Mouse (Mus musculus): Measurements from ENCODE around the gene Rragc.

The Rragc gene

DNA sequence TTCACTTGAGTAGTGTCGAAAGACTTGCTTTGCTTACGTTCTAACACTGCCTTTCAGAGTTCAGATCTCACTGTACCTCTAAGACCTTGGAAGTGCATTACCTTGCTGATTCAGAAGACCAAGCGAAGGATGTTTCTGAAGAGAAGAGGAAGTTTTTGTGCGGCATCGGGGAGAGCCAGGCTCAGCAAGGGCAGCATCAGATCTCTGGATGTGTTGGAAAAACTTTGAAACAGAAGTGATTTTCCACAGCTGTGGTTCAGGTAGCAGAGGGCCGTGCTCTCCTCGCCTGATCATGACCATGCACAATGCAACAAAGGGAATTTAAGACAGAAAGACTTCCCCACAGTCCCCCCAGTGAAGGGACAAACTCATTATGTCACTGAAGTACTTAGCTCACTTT lies 18.8 kb downstream of the Rragc start:
- POLR2A ChIA-PET, result interaction anchor here in 2 of 4 experiments (1.2 to 2.2 kb wide), 4 partner anchors 13 to 174 kb away, joined by 3 to 11 read pairs (median 8); partner anchors contain the start of gene Rragc (in 2 of the 2)
- CTCF ChIA-PET, result no interaction called here

- CTCF ChIA-PET, result interaction anchor here in 2 of 4 experiments (0.7 to 1.3 kb wide), 7 partner anchors 13 to 192 kb away, joined by 3 to 6 read pairs (median 4); no protein-coding TSS in a partner anchor
- POLR2A ChIA-PET, result interaction anchor here in 3 of 4 experiments (0.5 to 2.0 kb wide), 7 partner anchors 12 to 243 kb away, joined by 3 to 5 read pairs (median 3); partner anchors contain the start of genes 4930535I16Rik (in 1 of the 3) and Rragc (in 1 of the 3)
These were observed 22.6 kb downstream of the Rragc start for GRCm38 (mm10) chr4:123939838-123940237.

- CTCF ChIA-PET, result interaction anchor here (0.6 to 1.3 kb wide), 7 partner anchors 12 to 895 kb away, joined by 3 to 8 read pairs (median 3); no protein-coding TSS in a partner anchor
- POLR2A ChIA-PET, result interaction anchor here in 1 of 4 experiments (0.6 to 1.4 kb wide), 4 partner anchors 10 to 801 kb away, joined by 3 to 4 read pairs (median 3); partner anchors contain the start of gene Ppie
These were observed 23.6 kb downstream of the Rragc start for GRCm38 (mm10) chr4:123940878-123941277.

GRCm38 (mm10) chr4:123946701-123947100 lies 29.5 kb downstream of the Rragc start:
- CTCF ChIA-PET, result interaction anchor here in 2 of 4 experiments (0.8 to 1.2 kb wide), 2 partner anchors 10 to 25 kb away, joined by 3 to 4 read pairs; no protein-coding TSS in a partner anchor

DNA sequence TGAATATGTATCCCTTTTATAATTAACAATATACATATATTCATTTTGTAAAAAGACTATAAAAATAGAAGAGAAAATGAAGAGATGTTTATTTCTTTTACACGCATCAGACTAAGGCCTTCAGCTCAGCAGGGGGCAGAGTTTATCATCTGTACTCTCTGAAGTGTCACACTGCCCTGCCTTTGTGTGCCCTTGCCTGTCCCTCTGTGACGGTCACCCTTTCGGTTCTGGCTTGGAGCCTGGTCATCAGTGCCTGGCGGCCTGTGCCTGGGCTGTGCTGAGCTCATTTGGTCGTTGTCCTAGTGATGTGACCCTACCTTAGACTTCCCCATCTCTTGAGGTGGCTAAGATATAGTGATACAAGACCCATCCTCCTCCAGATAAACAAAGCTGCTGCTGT lies 29.9 kb downstream of the Rragc start:
- POLR2A ChIA-PET, result no interaction called here

More at GRCm38 (mm10) chr4:123946701-123947100, 29.5 kb downstream of the Rragc start:
- POLR2A ChIA-PET, result no interaction called here

DNA sequence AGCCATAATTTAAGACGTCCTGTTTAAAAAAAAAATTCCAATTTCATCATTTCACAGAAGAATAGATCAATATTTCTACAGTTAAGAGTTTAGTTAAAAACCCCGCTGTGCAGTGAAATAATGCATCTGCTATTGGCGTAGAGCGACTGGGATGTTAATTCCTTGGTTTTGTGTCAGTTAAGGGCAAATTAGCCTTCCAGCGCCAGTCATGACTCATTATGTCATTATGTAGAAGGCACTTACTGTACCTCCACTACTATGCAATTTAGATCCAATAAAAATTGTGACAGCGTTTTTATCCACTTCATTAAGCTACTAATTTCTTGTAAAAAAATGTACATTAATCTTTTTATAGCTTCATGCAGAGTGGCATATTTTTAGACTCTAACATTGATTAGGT lies 31.7 kb downstream of the Rragc start:
- POLR2A ChIA-PET, result no interaction called here
- CTCF ChIA-PET, result interaction anchor here in 2 of 4 experiments (0.9 to 1.7 kb wide), 2 partner anchors 10 to 22 kb away, joined by 3 to 4 read pairs; no protein-coding TSS in a partner anchor

More for the DNA sequence above, 29.9 kb downstream of the Rragc start:
- CTCF ChIA-PET, result interaction anchor here in 2 of 4 experiments (0.8 to 1.2 kb wide), 2 partner anchors 10 to 25 kb away, joined by 3 to 4 read pairs; no protein-coding TSS in a partner anchor

DNA sequence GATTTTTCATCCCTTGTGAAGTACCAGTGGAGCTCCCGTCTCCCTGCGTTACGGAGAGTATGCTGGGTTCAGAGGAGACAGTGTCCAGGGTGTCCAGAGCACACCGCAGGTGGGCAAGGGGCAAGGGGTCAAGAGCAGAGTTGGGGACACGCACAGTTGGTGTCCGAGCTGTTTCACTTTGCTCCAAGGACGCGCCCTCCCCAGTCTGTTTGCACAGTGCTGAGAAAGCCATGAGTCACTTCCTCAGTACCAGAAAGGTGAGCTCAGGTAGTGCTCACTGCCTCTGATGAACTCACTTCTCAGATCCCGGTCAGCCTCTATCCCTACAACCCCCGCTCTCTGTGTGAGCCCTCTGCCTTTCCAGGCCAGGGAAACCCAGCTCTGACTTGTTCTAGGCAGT lies 32.4 kb downstream of the Rragc start:
- CTCF ChIA-PET, result interaction anchor here in 3 of 4 experiments (0.5 to 1.7 kb wide), 8 partner anchors 9 to 1149 kb away, joined by 3 to 13 read pairs (median 4); no protein-coding TSS in a partner anchor
- POLR2A ChIA-PET, result interaction anchor here in 2 of 4 experiments (0.7 kb wide), 2 partner anchors 97 to 271 kb away, joined by 3 read pairs; no protein-coding TSS in a partner anchor

DNA sequence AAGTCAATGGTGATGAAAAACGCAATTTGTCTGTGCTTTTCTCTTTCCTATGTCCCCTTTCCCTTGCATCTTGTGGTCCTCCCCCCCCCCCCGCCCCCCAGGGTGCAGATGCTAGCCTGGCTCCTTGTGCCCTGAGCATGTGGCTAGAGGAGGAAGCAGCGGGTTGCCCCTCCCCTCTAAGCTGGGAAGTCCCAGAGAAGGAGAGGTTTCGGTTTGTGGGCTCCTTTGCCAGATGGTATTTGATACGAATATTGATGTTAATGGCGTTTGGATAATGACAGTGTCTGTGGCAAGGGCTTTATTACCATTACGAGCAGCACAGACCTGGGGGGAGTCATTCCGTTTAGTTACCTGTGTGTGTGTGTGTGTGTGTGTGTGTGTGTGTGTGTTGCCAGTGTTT lies 34.8 kb downstream of the Rragc start:
- ChIA-PET CTCF (interaction anchor here in 1 of 4 experiments (0.6 kb wide), 1 partner anchor 13 kb away, joined by 22 read pairs; no protein-coding TSS in a partner anchor), POLR2A (interaction anchor here in 2 of 4 experiments (0.6 to 1.4 kb wide), 2 partner anchors 12 to 35 kb away, joined by 3 read pairs; partner anchors contain the start of gene Rragc (in 1 of the 2))

DNA sequence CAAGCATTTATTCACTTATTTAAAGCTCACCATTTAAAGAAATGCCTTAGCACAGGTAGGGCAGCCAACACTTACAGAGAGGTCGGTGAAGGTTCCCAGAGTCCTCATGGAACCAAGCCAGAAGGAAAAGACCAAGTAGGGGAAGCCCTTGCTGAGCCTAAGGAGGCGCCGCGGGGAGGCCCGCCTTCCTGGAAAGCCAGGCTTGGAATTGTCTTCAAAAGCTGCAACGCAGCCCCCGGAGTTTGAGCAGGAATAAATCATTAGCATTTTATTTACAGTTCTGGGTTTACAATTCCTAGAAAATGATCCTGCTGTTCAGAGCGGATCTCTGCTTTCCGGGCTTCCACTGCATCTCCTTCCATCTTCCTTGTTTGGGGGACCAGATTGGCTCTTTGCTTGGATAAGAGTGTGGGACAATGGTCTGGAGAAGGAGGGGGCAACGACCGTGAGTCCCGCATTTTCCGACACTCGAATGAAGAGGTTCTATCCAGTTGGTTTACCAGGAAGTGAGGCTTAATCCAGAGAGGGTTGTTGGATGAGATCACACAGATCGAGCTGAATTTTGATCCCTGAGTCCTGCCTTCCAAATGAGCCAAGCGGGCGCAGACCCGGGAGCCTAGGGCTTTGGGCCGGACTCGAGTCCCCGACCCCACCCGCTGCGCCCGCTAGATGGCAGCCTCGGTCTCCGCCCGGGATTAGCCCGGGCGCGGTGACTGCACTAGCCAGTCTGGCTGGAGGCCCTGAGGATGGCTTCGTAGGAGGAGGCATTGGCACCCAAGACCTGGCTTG lies 39.7 kb downstream of the Rragc start:
- POLR2A ChIA-PET, result interaction anchor here in 1 of 4 experiments (1.2 to 1.7 kb wide), 2 partner anchors 17 to 25 kb away, joined by 3 to 4 read pairs; no protein-coding TSS in a partner anchor
- CTCF ChIA-PET, result interaction anchor here in 2 of 4 experiments (0.7 to 1.9 kb wide), 12 partner anchors 9 to 360 kb away, joined by 3 to 10 read pairs (median 3); no protein-coding TSS in a partner anchor

GRCm38 (mm10) chr4:123957492-123957808 lies 40.2 kb downstream of the Rragc start:
- CTCF ChIA-PET, result interaction anchor here in 2 of 4 experiments (0.9 to 1.9 kb wide), 9 partner anchors 8 to 360 kb away, joined by 3 to 10 read pairs (median 3); no protein-coding TSS in a partner anchor
- POLR2A ChIA-PET, result no interaction called here

GRCm38 (mm10) chr4:123957891-123958290 lies 40.6 kb downstream of the Rragc start:
- CTCF ChIA-PET, result interaction anchor here in 2 of 4 experiments (0.6 to 1.9 kb wide), 8 partner anchors 8 to 308 kb away, joined by 3 to 10 read pairs (median 3); no protein-coding TSS in a partner anchor
- POLR2A ChIA-PET, result interaction anchor here in 1 of 4 experiments (1.7 kb wide), 1 partner anchor 40 kb away, joined by 5 read pairs; the partner anchor contains the start of genes 4930535I16Rik and Rragc

DNA sequence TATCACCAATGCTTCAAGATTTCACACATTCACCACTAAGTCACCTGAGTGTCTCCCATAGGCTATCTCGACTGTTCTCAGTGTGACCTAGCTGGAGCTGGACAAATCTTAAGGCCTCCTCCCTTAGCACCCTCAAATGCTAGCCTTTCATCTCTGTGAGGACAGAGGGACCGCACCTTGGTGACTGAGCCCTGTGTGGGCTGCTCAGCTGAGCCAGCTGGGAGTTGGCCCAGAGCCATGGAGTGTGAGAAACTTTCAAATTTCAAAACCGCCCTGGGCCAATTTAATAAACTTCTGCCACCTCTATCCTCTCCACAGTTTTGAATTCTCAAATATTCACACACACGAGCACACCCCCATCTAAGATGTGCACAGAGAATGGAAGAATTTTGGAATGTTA lies 43.7 kb downstream of the Rragc start:
- ChIA-PET POLR2A (interaction anchor here in 1 of 4 experiments (0.6 kb wide), 1 partner anchor 30 kb away, joined by 3 read pairs; no protein-coding TSS in a partner anchor), CTCF (interaction anchor here in 1 of 4 experiments (0.9 to 2.6 kb wide), 3 partner anchors 8 to 21 kb away, joined by 3 to 13 read pairs (median 6); no protein-coding TSS in a partner anchor)

DNA sequence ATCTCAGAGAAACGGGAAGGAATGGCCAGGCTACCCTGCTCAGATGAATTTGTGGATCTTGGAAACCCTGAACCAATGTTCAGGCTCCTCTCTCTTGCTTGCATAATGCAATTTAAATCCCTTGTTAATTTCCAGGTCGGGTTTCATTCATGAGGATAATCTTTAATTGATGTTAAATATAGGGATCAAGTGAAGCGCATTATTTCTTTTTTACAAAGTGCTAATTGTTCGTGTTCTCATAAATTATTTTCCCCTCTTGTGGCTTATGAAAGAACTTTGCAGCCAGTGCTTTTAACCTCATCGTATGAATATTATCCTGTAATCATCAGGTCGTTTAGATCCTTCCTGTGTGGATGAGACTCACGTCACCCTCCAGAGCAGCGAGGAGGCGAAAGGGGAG lies 45.5 kb downstream of the Rragc start:
- POLR2A ChIA-PET, result interaction anchor here in 3 of 4 experiments (0.6 to 1.2 kb wide), 4 partner anchors 18 to 198 kb away, joined by 3 to 4 read pairs (median 3); no protein-coding TSS in a partner anchor

DNA sequence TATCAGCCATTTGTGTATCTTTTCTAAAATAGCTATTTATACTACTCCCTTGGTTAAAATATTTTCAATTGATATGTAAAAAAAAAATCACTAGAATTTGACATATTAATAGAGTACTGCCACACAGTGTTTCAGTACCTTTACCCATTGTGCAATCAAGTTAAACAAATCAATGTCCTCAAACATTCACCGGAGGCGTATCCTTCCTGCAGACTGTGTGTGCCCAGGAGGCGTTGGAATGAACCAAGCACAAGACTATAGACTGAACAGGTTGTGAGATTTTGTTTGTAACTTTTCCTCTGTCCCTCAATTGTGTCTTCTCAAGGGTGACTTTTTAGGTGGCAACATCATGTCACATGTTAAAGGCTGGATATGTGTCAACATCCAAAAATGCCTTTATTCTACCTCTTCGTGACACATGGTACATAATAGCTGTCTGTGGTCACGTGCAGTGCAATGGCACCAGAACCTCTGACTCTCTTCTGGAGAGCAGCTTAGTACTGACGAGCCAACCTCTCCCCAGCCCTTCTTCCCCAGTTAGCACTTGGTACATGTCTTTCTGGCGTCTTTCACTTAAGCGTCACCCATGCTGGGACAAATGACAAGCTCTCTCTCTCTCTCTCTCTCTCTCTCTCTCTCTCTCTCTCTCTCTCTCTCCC lies 51.5 kb downstream of the Rragc start:
- POLR2A ChIA-PET, result interaction anchor here in 1 of 4 experiments (0.6 to 1.4 kb wide), 4 partner anchors 67 to 1041 kb away, joined by 3 to 6 read pairs (median 4); no protein-coding TSS in a partner anchor
- CTCF ChIA-PET, result interaction anchor here in 3 of 4 experiments (0.6 to 1.2 kb wide), 4 partner anchors 10 to 963 kb away, joined by 3 to 5 read pairs (median 4); no protein-coding TSS in a partner anchor

More for the DNA sequence above, 45.5 kb downstream of the Rragc start:
- CTCF ChIA-PET, result interaction anchor here in 3 of 4 experiments (0.9 to 2.6 kb wide), 5 partner anchors 9 to 23 kb away, joined by 3 to 13 read pairs (median 6); no protein-coding TSS in a partner anchor

- CTCF ChIA-PET, result interaction anchor here in 2 of 4 experiments (0.6 to 1.2 kb wide), 3 partner anchors 10 to 688 kb away, joined by 4 to 5 read pairs (median 4); no protein-coding TSS in a partner anchor
- POLR2A ChIA-PET, result interaction anchor here in 2 of 4 experiments (0.6 to 1.4 kb wide), 7 partner anchors 66 to 731 kb away, joined by 3 to 6 read pairs (median 4); partner anchors contain the start of gene Fhl3 (in 1 of the 2)
These were observed 52.2 kb downstream of the Rragc start for GRCm38 (mm10) chr4:123969458-123969857.

GRCm38 (mm10) chr4:123971059-123971458 lies 53.8 kb downstream of the Rragc start:
- POLR2A ChIA-PET, result interaction anchor here in 2 of 4 experiments (1.1 to 1.2 kb wide), 2 partner anchors 28 to 1620 kb away, joined by 3 to 7 read pairs; no protein-coding TSS in a partner anchor

DNA sequence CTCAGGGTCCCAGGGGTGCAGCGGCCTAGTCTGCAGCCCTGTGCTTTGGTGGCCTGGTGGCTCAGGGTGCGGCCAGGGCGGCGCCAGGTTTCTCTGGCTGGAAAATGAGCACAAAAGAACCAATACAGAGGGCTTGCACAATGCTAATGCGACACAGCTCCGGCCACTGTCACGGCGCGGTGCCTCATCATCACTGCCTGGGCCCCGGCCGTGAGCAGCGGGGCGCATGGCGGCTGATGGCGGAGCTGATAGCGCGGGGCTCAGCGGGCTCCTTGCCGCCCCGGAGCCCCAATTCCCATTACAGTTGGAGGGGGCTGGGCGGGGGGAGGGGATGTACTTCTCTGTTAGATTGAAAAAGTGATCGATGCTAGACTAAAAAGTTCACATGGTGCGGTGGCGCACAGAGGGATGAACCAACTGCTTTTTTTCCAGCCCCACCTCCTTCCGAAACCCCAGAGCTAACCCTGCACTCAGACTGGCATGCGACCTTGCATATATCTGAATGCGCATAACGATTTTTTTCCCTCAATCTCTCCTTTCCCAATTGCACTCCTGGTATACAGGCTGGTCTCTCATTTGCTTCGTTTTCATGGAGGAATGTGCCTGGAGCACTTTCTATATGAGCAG lies 55.3 kb downstream of the Rragc start:
- ChIA-PET POLR2A (interaction anchor here in 3 of 4 experiments (0.6 to 1.3 kb wide), 13 partner anchors 10 to 227 kb away, joined by 3 to 5 read pairs (median 3); no protein-coding TSS in a partner anchor), CTCF (interaction anchor here in 3 of 4 experiments (0.6 to 2.4 kb wide), 16 partner anchors 8 to 492 kb away, joined by 3 to 20 read pairs (median 5); no protein-coding TSS in a partner anchor)

More at GRCm38 (mm10) chr4:123971059-123971458, 53.8 kb downstream of the Rragc start:
- CTCF ChIA-PET, result interaction anchor here (0.5 to 2.4 kb wide), 28 partner anchors 8 to 515 kb away, joined by 3 to 13 read pairs (median 4); no protein-coding TSS in a partner anchor
